Mouse (Mus musculus): ENCODE measurements around the gene Vamp1. TPM values are rescaled to one million over a fixed set of nuclear protein-coding genes. Genes with fewer than 3 reads are reported as not detected.
A peak's percentile ranks its signal among the peaks of the same experiment; 100 is the strongest.

Vamp1 gene
- polyA plus RNA-seq, 1 experiment from 2014 or later, result 6.7 TPM

DNA sequence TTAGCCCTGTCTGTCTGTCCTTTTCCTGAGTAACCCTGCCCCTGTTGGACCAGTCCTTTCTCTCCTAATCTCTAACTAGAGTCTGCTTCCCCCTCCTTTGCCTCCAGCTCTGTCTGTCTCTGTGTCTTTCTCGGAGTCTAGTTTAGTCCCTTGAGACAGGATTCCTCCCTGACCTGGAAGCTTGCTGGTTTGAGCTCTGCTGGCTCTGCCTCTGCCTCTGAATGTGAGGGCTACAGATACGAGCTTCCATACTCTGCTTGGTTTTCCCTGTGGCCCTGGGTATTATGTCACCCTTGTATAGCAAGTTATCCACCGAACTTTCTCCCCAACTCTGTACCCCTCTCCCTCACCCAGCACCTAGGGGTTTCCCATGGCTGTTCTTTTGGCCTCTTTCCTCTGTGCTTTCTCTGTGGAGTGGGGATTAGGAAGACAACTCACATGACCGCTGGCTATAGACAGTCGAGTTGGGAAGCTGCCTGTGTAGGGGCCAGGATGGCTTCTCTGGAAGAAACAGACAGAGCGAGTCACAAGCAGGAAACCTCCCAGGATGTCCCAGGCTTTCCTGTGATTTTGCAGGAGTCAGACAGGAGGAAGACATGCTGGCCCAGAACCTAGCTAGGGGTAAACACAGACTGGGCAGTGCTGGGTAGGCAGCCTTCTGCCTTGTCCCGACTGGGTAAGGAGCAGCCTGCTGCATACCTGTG, 18.6 kb downstream of the Vamp1 start:
- H3K27me3 ChIP-seq, result no peaks in the 10 kb centered on the region
- H3K9me3 ChIP-seq (replicated peaks), result no peaks in the 10 kb centered on the region
- H3K4me2 ChIP-seq, result no peak overlapping the region
- peaks cover 32% of the 10 kb centered on the region for H3K4me1 ChIP-seq
- H3K4me3 ChIP-seq (replicated peaks), result no peak overlapping the region
- no peak overlapping the region for H3K9ac ChIP-seq
- 63% methylated on average over 7 of the region's 7 CpGs for WGBS
- 0 out of 2 replicates have a peak overlapping the region, but pooled peaks have one; percentile 18 for H3K27ac ChIP-seq
- ATAC-seq (replicated peaks; ENCODE audit: low FRiP score), result no peak
- H3K36me3 ChIP-seq, result no peaks in the 10 kb centered on the region

DNA sequence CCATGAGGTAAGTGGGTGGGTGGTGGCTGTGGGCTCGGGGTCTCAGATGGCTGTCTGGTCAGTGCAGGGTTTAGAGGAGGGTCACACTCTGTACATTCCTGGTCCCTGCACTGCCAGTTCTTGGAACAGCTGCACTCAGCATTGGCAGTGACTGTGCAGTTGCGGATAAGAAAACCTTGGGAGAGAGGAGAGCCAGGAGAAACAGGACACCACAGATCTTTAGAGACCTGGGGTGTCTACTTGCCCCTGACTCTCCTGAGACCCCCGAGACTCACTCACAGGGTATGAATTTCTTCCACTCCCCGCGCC, 19.1 kb downstream of the Vamp1 start:
- H3K4me3 ChIP-seq (replicated peaks), result no peak overlapping the region
- WGBS, result 59% methylated on average over 5 of the region's 5 CpGs
- H3K9ac ChIP-seq, result no peak overlapping the region
- no peak for ATAC-seq (replicated peaks; ENCODE audit: low FRiP score)
- H3K4me2 ChIP-seq, result no peak overlapping the region
- 0 out of 2 replicates have a peak overlapping the region, but pooled peaks have one; percentile 18 for H3K27ac ChIP-seq
- peaks cover 32% of the 10 kb centered on the region for H3K4me1 ChIP-seq
- H3K27me3 ChIP-seq, result no peaks in the 10 kb centered on the region
- no peaks in the 10 kb centered on the region for H3K36me3 ChIP-seq
- no peaks in the 10 kb centered on the region for H3K9me3 ChIP-seq (replicated peaks)

- H3K27me3 ChIP-seq, result no peaks in the 10 kb centered on the region
- no peak overlapping the region for H3K4me2 ChIP-seq
- H3K4me1 ChIP-seq, result peaks cover 23% of the 10 kb centered on the region
- WGBS, result 68% methylated on average over 6 of the region's 6 CpGs
- H3K9me3 ChIP-seq (replicated peaks), result no peaks in the 10 kb centered on the region
- no peaks in the 10 kb centered on the region for H3K36me3 ChIP-seq
- no peak overlapping the region for H3K9ac ChIP-seq
- no peak overlapping the region for H3K27ac ChIP-seq
- no peak overlapping the region for H3K4me3 ChIP-seq (replicated peaks)
- no peak; the same call in 1 of the 2 replicates for ATAC-seq (replicated peaks; ENCODE audit: low FRiP score)
These were observed 21.0 kb downstream of the Vamp1 start for GRCm38 (mm10) chr6:125236341-125236740.

- no peak for ATAC-seq (replicated peaks; ENCODE audit: low FRiP score)
- no peak within 1 kb of the TSS for H3K4me2 ChIP-seq
- 36% methylated on average over 6 of the region's 6 CpGs for WGBS
These were observed 21.4 kb downstream of the Vamp1 start, which contains the start of gene Cd27 for GRCm38 (mm10) chr6:125236782-125237181. Gene Cd27 (minus strand): TSS chr6:125237010.

DNA sequence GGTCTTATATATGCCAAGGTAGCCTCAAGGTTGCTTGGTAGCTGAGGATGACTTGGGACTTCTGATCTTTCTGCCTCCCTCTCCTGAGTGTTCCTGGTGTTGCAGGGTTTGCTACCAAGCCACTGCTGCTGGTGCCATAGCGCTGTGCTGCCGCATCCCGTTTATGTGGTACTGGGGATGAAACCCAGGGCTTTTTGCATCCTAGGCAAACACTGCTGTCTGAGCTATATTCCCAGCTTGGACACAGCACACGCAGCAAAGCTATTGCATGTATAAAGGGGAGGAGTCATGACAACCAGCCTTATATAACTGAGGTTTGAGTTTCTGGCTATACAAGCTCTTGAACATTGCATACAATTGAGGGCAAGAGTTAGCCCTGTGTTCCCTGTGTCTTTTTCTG, 22.1 kb downstream of the Vamp1 start:
- Histone ChIP-seq H3K4me2 (no peak overlapping the region), H3K9me3 (replicated peaks) (no peaks in the 10 kb centered on the region), H3K36me3 (no peaks in the 10 kb centered on the region), H3K4me3 (replicated peaks) (no peak overlapping the region), H3K4me1 (peaks cover 13% of the 10 kb centered on the region; the same call in 1 of the 2 replicates), H3K27me3 (no peaks in the 10 kb centered on the region), H3K9ac (no peak overlapping the region), H3K27ac (no peak overlapping the region)
- 87% methylated on average over 4 of the region's 4 CpGs for WGBS
- ATAC-seq (replicated peaks; ENCODE audit: low FRiP score), result no peak

More at GRCm38 (mm10) chr6:125236782-125237181, 21.4 kb downstream of the Vamp1 start, which contains the start of gene Cd27:
- Histone ChIP-seq H3K36me3 (no peaks in the 10 kb centered on the region), H3K4me1 (peaks cover 18% of the 10 kb centered on the region), H3K27me3 (no peaks in the 10 kb centered on the region), H3K4me3 (replicated peaks) (no peak within 1 kb of the TSS), H3K9ac (no peak within 1 kb of the TSS), H3K9me3 (replicated peaks) (no peaks in the 10 kb centered on the region), H3K27ac (no peak within 1 kb of the TSS)

GRCm38 (mm10) chr6:125238396-125238795, 23.0 kb downstream of the Vamp1 start:
- Histone ChIP-seq H3K36me3 (no peaks in the 10 kb centered on the region), H3K27ac (no peak overlapping the region), H3K4me1 (peaks cover 13% of the 10 kb centered on the region; the same call in 1 of the 2 replicates), H3K9ac (no peak overlapping the region), H3K27me3 (no peaks in the 10 kb centered on the region), H3K4me3 (replicated peaks) (no peak overlapping the region), H3K4me2 (no peak overlapping the region), H3K9me3 (replicated peaks) (no peaks in the 10 kb centered on the region)
- 53% methylated on average over 6 of the region's 6 CpGs for WGBS
- no peak for ATAC-seq (replicated peaks; ENCODE audit: low FRiP score)

DNA sequence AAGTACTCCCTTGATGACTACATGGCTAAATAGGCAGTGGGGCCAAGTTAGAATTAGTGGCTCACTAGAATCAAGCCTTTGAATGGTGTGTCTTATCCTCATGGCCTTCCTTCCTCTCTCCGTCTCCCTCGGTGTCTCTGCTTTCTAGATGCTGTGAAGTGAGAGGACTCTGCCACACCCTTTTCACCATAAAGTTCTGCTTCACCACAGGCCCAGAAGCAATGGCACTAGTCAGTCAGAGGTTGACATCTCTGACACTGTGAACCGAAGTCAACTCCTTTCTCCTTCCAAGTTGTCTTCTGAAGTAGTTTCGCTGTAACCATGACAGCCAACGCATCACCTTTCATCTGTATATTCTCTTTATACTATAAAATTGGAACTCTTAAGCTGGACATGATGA, 24.2 kb downstream of the Vamp1 start:
- H3K27me3 ChIP-seq, result no peaks in the 10 kb centered on the region
- ATAC-seq (replicated peaks; ENCODE audit: low FRiP score), result no peak

DNA sequence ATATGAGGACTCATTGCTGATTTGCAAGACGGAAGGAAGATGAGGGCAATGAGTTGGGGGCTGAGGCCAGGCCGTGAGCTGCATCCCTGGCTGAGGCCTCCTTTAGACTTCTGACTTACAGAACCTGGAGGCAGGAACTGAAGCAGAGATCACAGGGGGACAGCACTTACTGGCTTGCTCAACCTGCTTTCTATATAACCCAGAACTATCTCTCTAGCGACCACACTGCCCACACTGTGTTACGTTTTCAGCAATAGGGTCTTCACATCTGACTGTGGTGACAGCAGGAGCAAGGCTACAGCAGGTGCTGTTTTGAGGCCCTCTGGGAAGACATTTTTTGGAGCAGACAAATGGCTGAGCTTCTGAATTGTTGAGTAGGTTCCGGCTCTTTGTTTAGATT, 25.3 kb downstream of the Vamp1 start:
- ATAC-seq (replicated peaks; ENCODE audit: low FRiP score), result no peak
- H3K27ac ChIP-seq, result no peak overlapping the region
- peaks cover 6% of the 10 kb centered on the region; the same call in 1 of the 2 replicates for H3K4me1 ChIP-seq
- no peak overlapping the region for H3K4me3 ChIP-seq (replicated peaks)
- no peaks in the 10 kb centered on the region for H3K36me3 ChIP-seq
- no peak overlapping the region for H3K4me2 ChIP-seq
- no peaks in the 10 kb centered on the region for H3K27me3 ChIP-seq
- 76% methylated on average over 5 of the region's 5 CpGs for WGBS
- H3K9me3 ChIP-seq (replicated peaks), result no peaks in the 10 kb centered on the region
- no peak overlapping the region for H3K9ac ChIP-seq

More for the DNA sequence above, 24.2 kb downstream of the Vamp1 start:
- H3K27ac ChIP-seq, result no peak overlapping the region
- no peaks in the 10 kb centered on the region for H3K36me3 ChIP-seq
- no peaks in the 10 kb centered on the region for H3K9me3 ChIP-seq (replicated peaks)
- peaks cover 6% of the 10 kb centered on the region; the same call in 1 of the 2 replicates for H3K4me1 ChIP-seq
- no peak overlapping the region for H3K4me3 ChIP-seq (replicated peaks)
- H3K9ac ChIP-seq, result no peak overlapping the region
- H3K4me2 ChIP-seq, result no peak overlapping the region
- 92% methylated on average over 5 of the region's 5 CpGs for WGBS

GRCm38 (mm10) chr6:125241566-125241965, 26.2 kb downstream of the Vamp1 start:
- H3K36me3 ChIP-seq, result no peaks in the 10 kb centered on the region
- H3K4me1 ChIP-seq, result peaks cover 6% of the 10 kb centered on the region; the same call in 1 of the 2 replicates
- H3K4me3 ChIP-seq (replicated peaks), result no peak overlapping the region
- no peak overlapping the region for H3K27ac ChIP-seq
- no peak overlapping the region for H3K4me2 ChIP-seq
- no peaks in the 10 kb centered on the region for H3K27me3 ChIP-seq
- 79% methylated on average over 8 of the region's 8 CpGs for WGBS
- no peaks in the 10 kb centered on the region for H3K9me3 ChIP-seq (replicated peaks)
- no peak for ATAC-seq (replicated peaks; ENCODE audit: low FRiP score)
- no peak overlapping the region for H3K9ac ChIP-seq

GRCm38 (mm10) chr6:125244551-125244950, 29.2 kb downstream of the Vamp1 start:
- no peak for ATAC-seq (replicated peaks; ENCODE audit: low FRiP score)

DNA sequence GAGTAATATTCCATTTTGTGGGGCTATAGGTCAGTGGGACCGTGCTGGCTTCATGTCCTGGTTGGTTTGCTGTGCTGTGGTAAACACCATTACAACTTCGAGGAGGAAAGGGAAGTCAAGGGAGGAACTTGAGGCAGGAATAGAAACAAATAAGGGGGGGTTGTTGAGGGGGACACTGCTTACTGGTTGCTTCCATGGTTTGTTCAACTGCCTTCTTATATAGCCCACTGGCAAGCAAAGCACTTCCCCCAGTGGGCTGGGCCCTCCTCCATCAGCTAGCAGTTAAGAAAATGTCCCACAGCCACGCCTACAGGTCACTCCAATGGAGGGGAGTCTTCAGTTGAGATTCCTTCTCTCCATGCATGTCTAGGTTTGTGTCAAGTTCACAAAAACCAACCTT, 36.9 kb downstream of the Vamp1 start:
- H3K4me3 ChIP-seq (replicated peaks), result no peak overlapping the region
- ATAC-seq (replicated peaks; ENCODE audit: low FRiP score), result no peak
- H3K4me2 ChIP-seq, result no peak overlapping the region
- H3K36me3 ChIP-seq, result no peaks in the 10 kb centered on the region
- WGBS, result 84% methylated on average over 3 of the region's 3 CpGs
- no peaks in the 10 kb centered on the region for H3K27me3 ChIP-seq
- H3K27ac ChIP-seq, result no peak overlapping the region
- no peaks in the 10 kb centered on the region; the same call in 1 of the 2 replicates for H3K9me3 ChIP-seq (replicated peaks)
- H3K4me1 ChIP-seq, result no peaks in the 10 kb centered on the region
- H3K9ac ChIP-seq, result no peak overlapping the region

More at GRCm38 (mm10) chr6:125244551-125244950, 29.2 kb downstream of the Vamp1 start:
- Histone ChIP-seq H3K4me3 (replicated peaks) (no peak overlapping the region), H3K36me3 (no peaks in the 10 kb centered on the region), H3K27ac (no peak overlapping the region), H3K9me3 (replicated peaks) (no peaks in the 10 kb centered on the region), H3K4me2 (no peak overlapping the region), H3K9ac (no peak overlapping the region), H3K4me1 (no peaks in the 10 kb centered on the region), H3K27me3 (no peaks in the 10 kb centered on the region)
- 22% methylated on average over 1 of the region's 1 CpGs for WGBS

DNA sequence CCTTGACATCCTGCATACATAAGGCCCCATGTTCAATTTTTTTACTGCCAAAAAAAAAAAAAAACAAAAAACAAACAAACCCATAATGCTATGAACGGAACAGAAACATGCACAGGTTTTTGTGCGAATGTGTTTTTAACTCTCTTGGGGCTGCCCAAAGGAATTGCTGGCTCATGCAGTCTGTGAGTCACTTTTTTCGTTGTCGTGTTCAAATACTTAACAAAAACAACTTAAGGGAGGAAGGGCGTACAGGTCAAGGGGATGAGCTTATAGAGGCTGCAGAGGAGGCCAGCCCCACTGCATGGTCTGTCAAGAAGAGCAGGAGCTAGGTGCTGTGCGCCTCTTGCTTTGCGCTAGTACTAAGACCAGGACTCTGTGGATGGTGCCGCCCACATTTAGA, 37.4 kb downstream of the Vamp1 start:
- H3K9ac ChIP-seq, result no peak overlapping the region
- WGBS, result 86% methylated on average over 8 of the region's 8 CpGs
- H3K36me3 ChIP-seq, result no peaks in the 10 kb centered on the region
- H3K4me2 ChIP-seq, result no peak overlapping the region
- H3K4me3 ChIP-seq (replicated peaks), result no peak overlapping the region
- ATAC-seq (replicated peaks; ENCODE audit: low FRiP score), result no peak
- no peak overlapping the region for H3K27ac ChIP-seq
- no peaks in the 10 kb centered on the region; the same call in 1 of the 2 replicates for H3K9me3 ChIP-seq (replicated peaks)
- no peaks in the 10 kb centered on the region for H3K4me1 ChIP-seq
- H3K27me3 ChIP-seq, result no peaks in the 10 kb centered on the region
